Mouse (Mus musculus) limb, embryonic 14.5 days (tissue): ENCODE results near the gene Tapbp. TPM values are rescaled to one million over a fixed set of nuclear protein-coding genes. Genes with fewer than 3 reads are reported as not detected.

Experiments
- ATAC-seq: fragments of 200-750 bp; cut with Nextera tagmentation; 2 replicates; pipeline ENCODE4 v1.8.0; 2017; ENCODE audit warnings: low read depth, moderate number of reproducible peaks, moderate TSS enrichment; ENCODE audit not compliant: low FRiP score
- DNase-seq: peaks from one replicate; pipeline ENCODE4 v3.0.0-alpha.2; 2015; ENCODE audit warnings: low spot score
- H3K27ac ChIP-seq: fragments of 300-500 bp; sonication (generic); replicated peaks from 2 replicates; pipeline ENCODE4 v1.5.1; 2014; ENCODE audit warnings: low read depth, mild to moderate bottlenecking, low read length, moderate library complexity, mixed read lengths
- H3K27me3 ChIP-seq: fragments of 300-500 bp; sonication (generic); 2 replicates; pipeline ENCODE4 v1.6.1; 2014; ENCODE audit warnings: low read length, mixed read lengths; ENCODE audit not compliant: control insufficient read depth, insufficient read depth
- H3K36me3 ChIP-seq: fragments of 300-500 bp; sonication (generic); 2 replicates; pipeline ENCODE4 v1.6.1; 2014; ENCODE audit warnings: mild to moderate bottlenecking, low read length, moderate library complexity, mixed read lengths; ENCODE audit not compliant: control insufficient read depth, insufficient read depth
- H3K4me1 ChIP-seq: fragments of 300-500 bp; sonication (generic); 2 replicates; pipeline ENCODE4 v1.6.1; 2014; ENCODE audit warnings: antibody characterized with exemption, low read length, mixed read lengths; ENCODE audit not compliant: control insufficient read depth, insufficient read depth
- H3K4me2 ChIP-seq: fragments of 300-500 bp; sonication (generic); replicated peaks from 2 replicates; pipeline ENCODE4 v1.6.1; 2014; ENCODE audit warnings: low read depth, mild to moderate bottlenecking, low read length, moderate library complexity; ENCODE audit not compliant: severe bottlenecking
- H3K4me3 ChIP-seq: fragments of 300-500 bp; sonication (generic); replicated peaks from 2 replicates; pipeline ENCODE4 v1.5.1; 2014; ENCODE audit warnings: low read length
- H3K9ac ChIP-seq: fragments of 300-500 bp; sonication (generic); 2 replicates; pipeline ENCODE4 v1.6.1; 2014; ENCODE audit warnings: mild to moderate bottlenecking, low read depth, low read length, moderate library complexity; ENCODE audit not compliant: severe bottlenecking
- H3K9me3 ChIP-seq: fragments of 300-500 bp; sonication (generic); 2 replicates; pipeline ENCODE4 v1.6.1; 2016; ENCODE audit warnings: low read length; ENCODE audit not compliant: control insufficient read depth
- POLR2A ChIP-seq: fragments of 200-500 bp; IDR thresholded peaks from 2 replicates; pipeline ENCODE4 v1.8.0; 2012; ENCODE audit warnings: inconsistent platforms, mild to moderate bottlenecking, moderate library complexity, borderline replicate concordance; ENCODE audit not compliant: insufficient read depth, insufficient read length; ENCODE audit errors: extremely low read depth
- WGBS: fragments of 180-500 bp; shearing (Covaris S2); extraction: QIAGEN DNeasy Blood & Tissue Kit; methylation state at CpG from one replicate; pipeline ENCODE4 v1.1.7; 2014; 5-methylcytosine and 5-hydroxymethylcytosine counted together
- polyA plus RNA-seq, 2 experiments: library from polyadenylated mRNA; depleted of rRNA in 1 of 2; stranded (reverse) in 1 of 2; unstranded in 1 of 2; fragments of >200 nt; fragmentation: Nextera tagmentation in 1 of 2; extraction: Ambion mirVana in 1 of 2; gene quantifications; 2 replicates each; pipeline versions ENCODE4 v1.2.1 to v1.2.3; 2012 to 2014

Gene Tapbp
- polyA plus RNA-seq, 2 experiments: 18.7 to 28.9 TPM

DNA sequence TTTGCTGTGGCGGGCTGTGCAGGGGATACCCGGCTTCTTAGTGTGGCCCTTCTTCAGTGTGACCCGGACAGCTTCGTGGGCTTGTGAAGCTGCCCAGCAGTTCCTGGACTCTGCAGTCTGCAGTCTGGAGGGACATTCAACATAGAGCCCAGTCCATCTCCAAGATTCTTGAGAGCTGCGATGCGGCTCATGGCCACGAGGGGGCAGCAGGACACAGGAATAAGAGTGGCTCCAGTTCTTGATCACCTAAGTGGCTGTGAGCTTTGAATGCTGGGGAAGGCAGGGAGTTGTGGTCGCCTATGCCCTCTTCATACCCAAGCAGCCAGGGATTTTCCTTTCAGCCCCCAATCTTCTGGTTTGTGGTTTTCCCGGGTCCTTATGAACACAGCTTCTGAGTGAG, 52.8 kb downstream of the Tapbp start:
- DNase-seq (peak; percentile 76), ATAC-seq (peak; percentile 76)
- Histone ChIP-seq H3K27ac (no peak overlapping the region), H3K9me3 (no peaks in the 10 kb centered on the region), H3K36me3 (peaks cover 16% of the 10 kb centered on the region), H3K4me3 (no peak overlapping the region), H3K9ac (no peak overlapping the region), H3K4me1 (no peaks in the 10 kb centered on the region), H3K4me2 (no peak overlapping the region), H3K27me3 (no peaks in the 10 kb centered on the region)
- 3% methylated on average over 9 of the region's 9 CpGs for WGBS
- no peak for TF ChIP-seq POLR2A

DNA sequence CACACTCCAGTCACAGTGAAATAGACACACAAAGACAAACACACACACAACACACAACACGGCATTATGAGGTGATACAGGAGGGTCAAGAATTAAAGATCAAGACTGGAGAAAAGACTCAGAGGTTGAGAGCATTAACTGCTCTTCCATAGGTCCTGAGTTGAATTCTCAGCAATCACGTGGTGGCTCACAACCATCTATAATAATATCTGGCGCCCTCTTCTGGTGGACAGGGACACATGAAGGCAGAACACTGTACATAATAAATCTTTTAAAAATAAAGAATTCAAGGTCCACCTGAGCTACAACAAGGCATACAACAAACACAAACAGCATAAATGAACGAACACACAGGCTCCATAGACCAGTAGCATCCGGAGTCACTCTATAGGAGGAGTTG, 53.2 kb downstream of the Tapbp start:
- no peak overlapping the region for H3K4me2 ChIP-seq
- H3K27me3 ChIP-seq: no peaks in the 10 kb centered on the region
- 29% methylated on average over 5 of the region's 5 CpGs for WGBS
- no peak overlapping the region for H3K9ac ChIP-seq
- no peaks in the 10 kb centered on the region for H3K9me3 ChIP-seq
- H3K36me3 ChIP-seq: peaks cover 14% of the 10 kb centered on the region
- no peak overlapping the region for H3K27ac ChIP-seq
- H3K4me3 ChIP-seq: no peak overlapping the region
- DNase-seq (no peak), ATAC-seq (peak; percentile 41; the same call in 1 of the 2 replicates)
- no peaks in the 10 kb centered on the region for H3K4me1 ChIP-seq
- no peak for TF ChIP-seq POLR2A

DNA sequence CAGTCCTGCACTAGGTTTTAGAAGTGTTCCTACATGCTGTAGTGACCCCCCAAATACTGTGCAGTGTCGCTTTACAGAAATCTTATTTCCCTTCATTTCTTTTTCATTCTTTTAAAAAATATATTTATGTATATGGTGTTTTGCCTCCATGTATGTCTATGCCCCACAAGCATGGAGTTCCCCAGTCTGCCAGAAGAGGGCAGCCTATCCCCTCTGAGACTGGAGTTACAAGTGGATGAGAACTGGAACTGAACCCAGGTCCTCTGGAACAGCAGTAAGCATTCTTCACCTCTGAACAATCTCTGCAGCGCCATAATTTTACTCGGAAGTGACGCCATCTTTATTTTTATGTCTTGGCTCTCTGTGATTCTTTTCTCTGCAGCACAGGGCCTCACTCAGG, 53.7 kb downstream of the Tapbp start:
- DNase-seq (no peak), ATAC-seq (no peak)
- Histone ChIP-seq H3K36me3 (peaks cover 13% of the 10 kb centered on the region), H3K4me1 (no peaks in the 10 kb centered on the region), H3K27ac (no peak overlapping the region), H3K27me3 (no peaks in the 10 kb centered on the region), H3K9me3 (no peaks in the 10 kb centered on the region), H3K4me2 (no peak overlapping the region), H3K9ac (no peak overlapping the region), H3K4me3 (no peak overlapping the region)
- no peak for TF ChIP-seq POLR2A
- 72% methylated on average over 4 of the region's 4 CpGs for WGBS

GRCm38 (mm10) chr17:33972691-33973090, 57.0 kb downstream of the Tapbp start:
- H3K27ac ChIP-seq: no peak overlapping the region
- no peaks in the 10 kb centered on the region for H3K9me3 ChIP-seq
- no peak for ATAC-seq
- no peak overlapping the region for H3K9ac ChIP-seq
- peaks cover 2% of the 10 kb centered on the region for H3K27me3 ChIP-seq
- WGBS: 7% methylated on average over 1 of the region's 1 CpGs
- H3K36me3 ChIP-seq: no peaks in the 10 kb centered on the region
- H3K4me3 ChIP-seq: no peak overlapping the region
- peak; percentile 76 for DNase-seq
- no peaks in the 10 kb centered on the region for H3K4me1 ChIP-seq
- no peak overlapping the region for H3K4me2 ChIP-seq
- no peak for TF ChIP-seq POLR2A

DNA sequence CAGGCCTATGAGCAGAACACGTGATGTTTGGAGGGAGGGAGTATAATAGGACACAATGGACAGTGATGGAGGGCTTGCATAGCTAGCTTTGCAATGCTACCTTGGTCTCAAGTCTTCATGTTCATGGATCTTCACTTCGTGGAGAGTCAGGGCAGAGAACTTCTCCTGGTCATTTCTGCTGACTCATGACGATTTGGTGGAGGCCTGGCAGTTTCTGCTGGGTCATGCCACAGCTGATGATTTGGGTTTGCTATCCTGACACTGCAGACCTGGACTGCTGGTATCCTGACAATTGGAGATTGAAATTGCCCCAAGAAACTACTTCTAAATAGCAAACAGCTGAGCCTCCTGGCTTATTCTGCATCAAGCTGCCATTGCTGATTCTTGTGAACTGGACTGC, 57.9 kb downstream of the Tapbp start:
- no peak overlapping the region for H3K4me3 ChIP-seq
- H3K4me2 ChIP-seq: no peak overlapping the region
- 68% methylated on average over 3 of the region's 3 CpGs for WGBS
- H3K27me3 ChIP-seq: peaks cover 11% of the 10 kb centered on the region
- no peaks in the 10 kb centered on the region for H3K9me3 ChIP-seq
- H3K36me3 ChIP-seq: no peaks in the 10 kb centered on the region
- no peak for ATAC-seq
- TF ChIP-seq POLR2A: no peak
- H3K27ac ChIP-seq: no peak overlapping the region
- no peaks in the 10 kb centered on the region for H3K4me1 ChIP-seq
- DNase-seq: no peak
- no peak overlapping the region for H3K9ac ChIP-seq

- H3K9ac ChIP-seq: peak overlapping the region; percentile 34
- H3K4me3 ChIP-seq: peak overlapping the region; percentile 27
- H3K9me3 ChIP-seq: no peaks in the 10 kb centered on the region
- H3K27ac ChIP-seq: no peak overlapping the region
- no peaks in the 10 kb centered on the region for H3K4me1 ChIP-seq
- H3K27me3 ChIP-seq: peaks cover 29% of the 10 kb centered on the region
- no peak for TF ChIP-seq POLR2A
- H3K36me3 ChIP-seq: no peaks in the 10 kb centered on the region
- ATAC-seq (no peak), DNase-seq (no peak)
- 3% methylated on average over 57 of the region's 57 CpGs for WGBS
- H3K4me2 ChIP-seq: peak overlapping the region; percentile 49
Observed at GRCm38 (mm10) chr17:33977861-33978557, 62.3 kb downstream of the Tapbp start.
